Mouse (Mus musculus): ENCODE measurements around the gene Mcm2.

Gene Mcm2

DNA sequence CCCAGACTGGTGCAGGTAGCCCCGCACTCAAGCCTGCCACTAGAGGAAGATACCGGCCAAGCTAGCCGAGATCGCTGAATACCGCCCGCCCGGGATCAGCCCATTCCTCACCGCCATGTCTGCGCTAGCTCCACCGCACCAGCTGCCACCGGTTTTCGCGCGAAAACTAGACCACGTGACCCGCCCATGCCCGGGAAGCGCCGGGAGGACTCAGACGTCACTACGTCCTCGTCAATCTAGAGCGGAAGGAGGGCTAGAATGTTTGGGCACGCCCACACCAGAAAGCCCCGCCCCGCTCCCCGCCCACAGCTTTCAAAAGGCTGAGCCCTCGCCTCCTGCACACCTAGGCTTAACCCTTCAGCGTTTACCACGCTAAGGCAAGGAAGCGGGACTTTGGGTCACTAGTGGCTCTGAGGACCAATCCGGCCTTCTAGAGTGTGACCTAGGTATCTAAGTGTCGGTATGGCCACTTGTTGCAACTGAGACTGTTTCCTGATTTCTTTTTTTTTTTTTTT, at the start of gene Mcm2:
Mcm2 (minus strand) TSS at position 247 of the 515 bp plus-strand sequence.
- DNase-seq (ENCODE audit: low read depth, low spot score): peak; percentile 97

DNA sequence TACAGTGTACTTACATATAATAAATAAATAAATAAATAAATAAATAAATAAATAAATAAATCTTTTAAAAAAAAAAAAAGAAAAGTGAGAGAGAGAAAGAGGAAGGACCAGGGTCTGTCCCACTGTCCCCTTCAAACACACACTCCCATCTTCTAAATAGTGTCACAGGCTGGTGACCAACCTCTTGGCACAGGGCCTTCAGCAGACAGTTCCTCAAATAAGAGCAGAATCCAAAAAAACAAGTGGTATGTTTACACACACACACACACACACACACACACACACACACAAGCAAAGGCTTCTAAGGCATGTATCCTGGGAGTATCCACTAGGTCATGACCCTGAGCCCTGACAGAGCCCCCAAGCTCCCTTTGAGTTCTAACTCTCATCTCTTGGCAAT, 49.2 kb upstream of the Mcm2 start:
- DNase-seq (ENCODE audit: low read depth, low spot score): no peak

DNA sequence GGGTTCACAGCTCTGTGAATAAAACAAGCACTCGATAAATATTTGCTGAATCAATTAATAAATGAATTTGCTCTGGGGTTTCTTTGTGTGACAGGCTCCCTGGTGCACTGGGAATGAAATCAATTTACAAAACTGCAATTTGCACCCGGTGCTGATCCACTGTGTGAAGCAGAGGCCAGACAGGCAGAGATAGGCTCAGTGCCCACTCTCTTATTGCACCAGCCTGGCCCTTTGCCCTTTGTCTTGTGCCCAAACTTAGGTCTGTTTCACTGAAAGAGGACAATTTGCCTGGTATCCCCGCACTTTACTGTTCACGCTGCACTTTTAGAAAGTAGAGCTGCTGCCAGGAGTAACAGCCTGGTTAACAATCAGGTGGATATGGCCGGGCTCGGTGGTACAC, 47.9 kb upstream of the Mcm2 start:
- DNase-seq (ENCODE audit: low read depth, low spot score): no peak

DNA sequence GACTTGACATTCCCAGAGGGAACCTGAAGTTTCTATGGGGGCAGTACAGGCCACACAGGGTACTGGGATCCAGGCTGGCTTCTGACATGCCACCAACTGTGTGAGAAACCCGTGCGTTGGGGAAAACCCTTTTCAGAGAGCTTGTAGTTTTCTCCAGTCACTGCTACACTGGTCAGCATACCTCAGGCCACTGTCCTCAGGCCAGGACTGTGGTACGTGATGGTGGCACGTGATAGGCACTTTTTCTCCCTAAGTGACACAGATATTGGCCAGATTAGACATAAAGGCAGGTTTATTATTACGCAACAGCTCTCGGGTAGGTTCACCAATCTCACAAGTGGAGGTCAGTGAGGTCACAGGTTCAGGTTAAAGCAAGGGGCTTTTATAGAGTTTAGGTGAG, 45.1 kb upstream of the Mcm2 start:
- DNase-seq (ENCODE audit: low read depth, low spot score): no peak

DNA sequence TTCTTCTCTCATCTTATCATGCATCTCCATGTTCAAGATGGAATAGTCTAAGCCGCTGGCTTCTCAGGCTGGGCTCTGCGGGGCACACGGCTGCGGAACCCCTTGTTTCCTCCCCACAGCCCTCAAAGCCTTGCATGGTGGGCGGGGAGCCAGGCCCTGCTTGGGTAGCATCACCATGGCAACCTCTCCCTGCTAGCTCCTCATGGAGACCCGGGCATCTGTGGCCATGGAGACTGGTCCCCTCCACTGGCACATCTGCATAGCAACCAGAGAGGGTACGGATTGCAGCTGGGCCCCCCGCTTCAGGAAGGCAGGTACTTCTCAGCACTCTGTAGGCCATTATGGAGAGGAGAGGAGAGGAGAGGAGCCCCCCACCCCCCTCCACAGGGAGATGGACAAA, 44.0 kb upstream of the Mcm2 start:
- no peak for DNase-seq (ENCODE audit: low read depth, low spot score)

DNA sequence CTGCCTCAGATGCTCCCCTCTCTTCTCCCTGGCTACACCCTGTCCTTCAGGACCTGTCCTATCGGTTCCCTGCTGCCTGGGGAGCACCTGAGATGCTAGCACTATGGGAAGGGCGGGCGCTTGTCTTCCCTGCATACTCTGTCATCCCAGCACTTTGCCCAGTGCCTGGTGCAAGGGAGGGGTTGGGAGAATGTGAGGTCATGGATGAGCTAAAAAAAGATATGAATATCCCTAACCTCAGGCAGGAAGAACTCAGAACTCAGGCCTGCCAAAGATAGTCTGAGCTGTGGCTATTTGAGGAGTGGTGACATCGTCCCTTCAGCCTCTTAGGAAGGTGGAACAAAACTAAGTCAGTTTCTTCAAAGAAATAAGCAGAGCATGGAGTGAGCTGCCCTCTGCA, 43.0 kb upstream of the Mcm2 start:
- no peak for DNase-seq (ENCODE audit: low read depth, low spot score)

DNA sequence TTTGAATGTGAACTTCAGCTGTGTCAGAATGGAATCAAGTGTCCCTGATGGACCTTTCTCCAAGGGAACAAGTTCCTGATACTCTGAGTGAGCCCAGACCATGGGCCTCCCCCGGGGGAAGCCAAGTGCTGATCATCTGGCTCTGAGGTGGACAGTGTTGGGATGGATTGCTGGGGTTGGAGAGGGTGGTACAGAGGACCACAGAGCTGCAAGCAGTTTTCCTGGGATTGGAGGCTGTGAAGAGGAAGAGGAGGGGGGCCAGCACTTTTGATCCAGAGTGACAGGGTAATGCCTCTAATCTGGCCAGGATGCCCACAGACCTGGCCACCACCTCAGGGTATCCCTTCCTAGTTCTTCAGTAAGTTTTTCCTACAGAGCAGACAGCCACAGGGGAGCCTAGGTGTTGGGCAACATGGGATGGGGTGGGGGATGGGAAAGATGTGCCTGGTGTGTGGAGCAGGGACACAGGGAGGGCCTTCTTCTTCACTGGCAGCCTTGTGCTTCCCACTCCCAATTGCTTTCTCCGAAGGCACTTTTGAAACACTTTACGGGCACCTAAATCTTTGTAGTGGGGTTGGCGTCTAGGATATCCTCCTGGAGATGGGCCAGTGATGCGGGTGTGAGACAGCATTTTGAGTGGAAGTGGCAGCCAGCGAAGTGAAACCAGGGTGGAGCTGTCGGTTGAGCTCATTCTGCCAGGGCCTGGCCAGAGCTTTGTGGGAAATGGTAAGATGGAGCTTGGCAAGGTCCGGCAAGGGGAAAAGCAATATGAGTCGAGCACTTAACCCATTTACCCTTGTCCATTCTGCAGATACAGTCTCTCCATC, 41.7 kb upstream of the Mcm2 start:
- no peak for DNase-seq (ENCODE audit: low read depth, low spot score)

DNA sequence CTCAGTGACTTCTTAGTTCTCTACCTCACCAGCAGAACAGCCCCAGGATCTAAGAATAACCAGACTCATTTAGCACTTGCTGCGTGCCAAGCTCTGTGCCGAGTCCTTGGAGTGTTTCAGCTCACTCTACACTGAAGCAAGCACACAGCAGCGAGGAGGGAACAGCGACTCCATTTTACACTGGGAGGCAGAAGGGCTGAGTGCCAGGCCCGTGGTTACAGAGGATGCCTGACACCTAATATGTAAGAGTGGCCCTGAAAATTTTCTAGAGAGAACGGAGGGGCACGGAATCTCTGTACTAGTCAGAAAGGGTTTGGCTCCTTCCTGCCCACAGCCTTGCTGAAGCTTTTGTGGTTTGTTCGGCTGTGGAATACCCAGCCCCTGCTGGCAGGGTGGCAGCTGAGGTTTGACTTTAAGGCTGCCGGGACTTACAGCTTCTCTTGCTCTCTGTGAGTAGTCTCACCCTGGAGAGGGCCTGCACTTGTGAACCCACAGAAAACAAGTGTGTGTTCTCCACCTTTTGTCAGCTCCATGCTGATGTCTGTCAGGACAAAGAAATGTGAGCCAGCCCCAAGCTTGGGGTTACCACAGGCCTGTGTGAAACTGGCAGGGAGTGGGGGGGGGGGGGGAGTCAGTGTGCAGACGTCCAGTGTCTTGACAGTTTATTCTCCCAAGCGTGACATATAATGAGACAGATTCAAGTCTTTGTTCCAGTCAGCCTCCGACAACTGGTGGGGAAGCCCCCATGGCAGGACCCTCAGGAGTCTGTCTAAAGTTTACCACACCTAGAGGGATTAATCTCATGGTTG, 40.9 kb upstream of the Mcm2 start:
- peak; percentile 55 for DNase-seq (ENCODE audit: low read depth, low spot score)

DNA sequence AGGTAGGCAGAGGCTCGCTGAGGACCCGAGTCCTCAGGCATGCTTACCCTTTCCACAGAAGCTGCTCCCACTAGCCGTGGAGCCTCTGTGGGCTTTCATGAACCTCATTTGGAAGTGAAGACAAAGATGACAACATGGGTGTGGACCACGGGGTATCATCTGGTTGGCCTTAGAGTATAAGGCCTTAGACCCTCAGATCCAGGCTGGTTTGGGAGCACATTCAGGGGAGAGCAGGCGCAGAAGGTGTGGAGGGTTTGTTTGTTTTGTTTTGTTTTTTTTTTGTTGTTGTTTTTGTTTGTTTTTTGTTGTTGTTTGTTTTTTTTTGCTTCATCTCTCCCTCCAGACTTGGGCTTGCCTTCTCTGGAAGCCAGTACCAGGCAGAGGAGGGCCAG, 40.1 kb upstream of the Mcm2 start:
- no peak for DNase-seq (ENCODE audit: low read depth, low spot score)

DNA sequence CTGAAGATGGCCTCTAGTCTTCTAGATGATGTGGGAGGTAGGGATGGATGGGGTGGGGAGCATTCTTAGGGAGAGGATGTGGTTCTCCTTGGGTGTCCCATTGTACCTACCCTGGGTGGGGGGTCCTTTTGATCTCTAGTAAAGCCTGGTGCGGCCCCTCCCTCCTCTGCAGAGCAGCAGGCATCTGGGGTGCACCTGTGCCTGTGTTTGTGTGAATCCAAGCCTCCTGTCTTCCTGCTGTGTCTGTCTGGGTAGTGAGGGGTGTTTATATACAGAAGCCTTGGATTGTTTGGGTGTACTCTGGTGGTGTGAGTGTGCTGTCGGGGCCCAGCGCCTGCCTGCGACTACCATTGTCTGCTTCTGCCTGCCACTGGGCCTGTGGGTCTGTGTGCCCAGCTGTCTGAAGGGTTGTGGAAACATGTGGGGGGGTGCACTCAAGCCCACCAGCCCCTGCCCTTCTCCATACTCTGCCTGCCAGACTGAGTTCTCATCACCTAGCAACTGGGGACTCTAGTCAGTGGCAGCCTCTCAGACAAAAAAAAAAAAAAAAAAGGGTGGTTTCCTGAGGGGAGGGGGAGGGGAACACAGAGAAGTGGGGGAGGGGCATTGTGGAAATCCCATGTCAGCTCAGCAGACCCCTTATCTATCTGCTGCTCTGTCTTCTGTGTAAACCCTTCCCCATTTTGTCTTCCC, 39.5 kb upstream of the Mcm2 start:
- DNase-seq (ENCODE audit: low read depth, low spot score): no peak

DNA sequence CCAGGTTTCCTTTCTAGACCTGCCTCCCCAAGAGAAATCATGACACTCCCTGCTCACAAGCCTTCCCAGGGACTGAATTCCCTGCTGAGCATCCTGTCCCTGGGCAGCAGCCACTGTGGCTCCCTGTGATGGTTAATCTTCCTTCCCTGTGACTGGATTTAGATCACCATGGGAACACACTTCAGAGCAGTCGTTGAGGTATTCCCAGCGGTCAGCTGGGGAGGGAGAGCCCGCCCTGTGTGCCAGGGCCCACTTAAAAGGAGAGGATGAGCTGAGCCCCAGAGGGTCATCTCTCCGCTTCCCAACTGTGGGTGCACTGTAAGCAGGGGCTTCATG, 38.6 kb upstream of the Mcm2 start:
- DNase-seq (ENCODE audit: low read depth, low spot score): no peak

DNA sequence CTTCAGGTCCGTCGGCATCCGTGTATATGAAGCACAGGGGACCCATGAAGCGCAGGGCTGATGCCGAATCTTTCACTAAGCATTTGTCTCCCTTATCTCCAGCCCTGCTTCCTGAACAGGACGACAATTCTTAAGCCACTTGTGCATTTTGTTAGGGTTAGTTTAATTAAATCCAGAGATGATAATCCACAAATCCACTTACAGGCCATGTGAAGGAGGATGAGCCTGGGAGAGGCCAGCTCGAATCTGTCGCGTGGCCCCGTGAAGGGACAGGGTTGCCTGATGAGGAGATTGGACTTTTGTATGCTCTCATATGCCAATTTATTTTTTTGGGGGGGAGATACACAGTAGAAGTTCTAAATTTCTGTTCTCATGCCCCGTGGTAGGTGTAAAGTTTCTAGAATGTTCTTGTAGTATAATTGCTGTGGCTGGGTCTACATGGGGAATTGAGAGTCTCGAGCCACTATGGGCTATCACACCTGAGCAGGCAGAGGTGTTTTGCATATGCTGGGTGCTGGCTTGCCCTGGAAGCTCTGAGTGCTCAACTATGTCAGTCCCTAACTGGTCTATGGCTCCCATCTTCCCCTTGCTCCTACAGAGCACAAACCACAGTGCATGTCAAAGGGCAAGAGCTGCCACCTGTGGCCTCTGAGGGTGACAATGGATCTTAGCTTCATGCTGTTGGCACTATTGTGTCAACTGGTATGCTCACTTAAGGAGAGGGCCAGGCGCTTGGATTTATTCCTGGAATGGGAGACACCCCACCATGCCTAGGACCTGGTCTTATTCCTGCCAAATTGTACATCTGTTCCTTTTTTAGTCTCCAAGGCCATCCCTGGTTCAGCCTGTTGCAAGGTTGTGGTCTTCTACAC, 38.0 kb upstream of the Mcm2 start:
- no peak for DNase-seq (ENCODE audit: low read depth, low spot score)

DNA sequence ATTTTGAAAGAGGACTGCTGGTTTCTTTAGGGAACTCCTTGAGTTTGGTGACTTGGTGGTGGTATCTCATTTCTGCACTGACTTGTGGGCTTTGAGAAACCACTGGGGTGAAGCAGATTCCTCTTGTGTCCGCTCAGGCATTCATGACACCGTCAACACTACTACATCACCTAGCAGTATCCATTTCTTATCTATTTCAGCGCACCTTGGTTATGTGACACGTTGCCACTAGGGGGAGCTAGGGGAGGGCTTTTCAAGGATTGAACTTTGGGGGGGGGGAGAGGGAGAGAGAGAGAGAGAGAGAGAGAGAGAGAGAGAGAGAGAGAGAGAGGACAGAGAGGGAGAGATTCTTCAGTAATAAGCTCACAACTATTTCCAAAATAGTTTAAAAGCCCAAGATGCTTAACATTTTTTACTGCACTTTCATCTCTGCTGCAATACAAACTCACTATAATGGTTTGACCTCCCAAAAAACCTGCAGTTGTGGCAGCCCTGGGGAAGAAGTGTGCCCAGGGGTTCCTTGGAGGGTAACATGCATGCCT, 37.2 kb upstream of the Mcm2 start:
- DNase-seq (ENCODE audit: low read depth, low spot score): peak; percentile 51

DNA sequence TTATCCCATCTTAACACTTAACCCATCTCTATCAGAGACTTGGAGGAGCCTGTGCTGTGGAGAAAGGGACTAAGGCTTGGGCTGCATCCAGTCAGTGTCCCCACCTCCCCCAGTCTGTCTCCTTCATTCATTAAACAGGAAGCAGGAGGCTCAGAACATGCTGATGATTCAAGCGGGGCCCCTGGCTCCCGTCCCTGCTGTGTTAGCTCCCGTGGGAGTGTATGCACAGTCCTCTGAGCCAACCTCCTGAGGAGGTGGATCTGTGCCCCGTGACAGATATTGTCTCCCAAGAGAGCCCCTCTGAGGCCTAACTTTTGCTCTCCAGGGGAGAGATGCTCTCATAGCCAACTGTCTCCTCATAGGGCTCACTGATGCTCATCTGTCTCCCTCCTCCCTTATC, 36.2 kb upstream of the Mcm2 start:
- no peak for DNase-seq (ENCODE audit: low read depth, low spot score)

DNA sequence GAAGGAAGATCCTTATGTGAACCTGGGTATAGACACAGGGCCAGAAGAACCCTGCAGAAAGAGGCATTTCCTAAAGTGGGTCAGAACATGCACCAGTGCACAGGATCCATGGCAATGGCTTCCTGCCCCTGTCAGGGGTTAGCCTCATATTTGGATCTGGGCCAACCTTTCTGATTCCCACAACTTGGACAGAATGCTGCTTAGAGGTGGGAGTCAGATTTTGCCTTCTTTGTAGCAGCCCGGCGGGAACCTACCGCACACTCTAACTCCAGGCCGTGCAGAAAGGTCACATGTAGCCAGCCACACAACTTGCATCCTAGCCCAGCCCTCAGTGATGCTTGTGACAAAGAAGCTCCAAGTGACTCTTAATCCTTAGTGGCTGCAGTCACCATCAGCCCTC, 35.6 kb upstream of the Mcm2 start:
- DNase-seq (ENCODE audit: low read depth, low spot score): no peak

DNA sequence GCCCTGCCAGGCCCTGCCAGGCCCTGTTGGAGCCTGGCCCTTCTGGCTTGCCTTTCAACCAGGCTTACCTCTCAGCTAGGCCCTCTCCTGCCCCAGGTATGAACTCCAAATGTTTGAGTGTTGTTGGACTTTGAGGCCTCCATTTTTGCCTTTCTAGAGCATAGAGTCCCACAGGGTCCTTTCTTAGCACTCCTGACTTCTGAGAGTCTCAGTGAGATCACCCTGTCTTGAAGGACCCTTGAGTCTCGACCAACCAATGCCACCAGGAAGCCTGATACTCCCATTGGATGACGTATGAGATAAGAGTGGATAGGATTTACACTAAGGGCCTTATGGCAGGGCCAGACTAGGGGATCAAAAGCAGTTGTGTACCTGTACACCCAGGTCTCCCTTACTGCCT, 32.9 kb upstream of the Mcm2 start:
- no peak for DNase-seq (ENCODE audit: low read depth, low spot score)

DNA sequence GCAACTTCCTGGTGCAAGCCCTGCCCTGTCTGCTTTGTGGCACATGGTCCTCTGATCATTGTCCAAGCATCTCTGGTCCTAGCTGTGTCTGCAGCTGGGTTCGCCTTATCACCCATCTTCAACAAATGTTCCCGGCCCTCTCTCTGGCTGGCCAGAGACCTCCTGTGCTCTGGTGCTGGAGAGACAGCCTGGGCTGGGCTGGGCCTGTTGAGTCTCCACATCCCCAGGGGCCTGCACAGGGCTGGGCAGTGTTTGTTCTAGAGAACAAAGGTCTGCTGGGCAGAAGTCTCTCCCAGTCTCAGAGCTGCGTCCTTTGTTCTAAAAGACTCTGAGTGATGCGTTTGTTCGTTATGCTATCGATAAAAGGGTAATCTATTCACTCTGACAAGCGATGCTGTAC, 31.5 kb upstream of the Mcm2 start:
- no peak for DNase-seq (ENCODE audit: low read depth, low spot score)

DNA sequence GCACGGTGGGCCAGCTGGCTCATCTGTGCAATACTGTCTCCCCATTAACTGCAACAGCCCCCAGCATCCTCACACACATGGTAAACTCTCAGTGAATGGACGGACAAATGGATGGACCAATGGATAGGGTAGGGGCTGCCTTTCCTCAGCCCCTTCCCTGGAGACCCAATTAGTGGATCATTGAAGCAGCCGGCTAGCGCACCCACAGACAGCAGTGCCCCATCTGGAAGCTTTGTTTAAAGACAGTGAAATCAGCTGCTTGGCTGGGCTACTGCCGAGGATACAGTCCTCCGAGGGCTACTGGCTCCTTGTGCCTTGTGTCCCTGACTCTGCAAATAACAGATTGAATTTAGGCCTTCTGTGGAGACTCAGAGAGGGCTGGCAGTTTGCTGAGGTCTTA, 30.9 kb upstream of the Mcm2 start:
- no peak for DNase-seq (ENCODE audit: low read depth, low spot score)

DNA sequence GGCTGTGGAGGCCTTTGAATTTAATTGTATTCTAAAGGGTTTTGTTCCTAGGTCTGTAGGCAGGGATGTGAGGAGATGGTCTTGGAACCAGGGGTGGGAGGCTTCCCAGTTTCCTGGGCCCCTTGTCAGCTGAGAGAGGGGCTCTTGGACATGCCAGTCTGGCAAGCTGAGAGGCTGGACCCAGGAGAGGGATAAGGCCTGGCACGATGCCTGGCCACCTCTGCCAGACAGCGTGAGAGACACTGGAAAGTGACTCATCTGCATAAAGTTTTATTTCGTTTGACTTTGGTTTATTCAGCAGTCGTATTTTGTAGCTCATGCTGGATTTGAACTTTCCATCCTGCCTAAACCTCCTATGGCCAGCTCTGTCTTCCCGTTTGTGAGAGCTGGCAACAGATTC, 30.0 kb upstream of the Mcm2 start:
- no peak for DNase-seq (ENCODE audit: low read depth, low spot score)

DNA sequence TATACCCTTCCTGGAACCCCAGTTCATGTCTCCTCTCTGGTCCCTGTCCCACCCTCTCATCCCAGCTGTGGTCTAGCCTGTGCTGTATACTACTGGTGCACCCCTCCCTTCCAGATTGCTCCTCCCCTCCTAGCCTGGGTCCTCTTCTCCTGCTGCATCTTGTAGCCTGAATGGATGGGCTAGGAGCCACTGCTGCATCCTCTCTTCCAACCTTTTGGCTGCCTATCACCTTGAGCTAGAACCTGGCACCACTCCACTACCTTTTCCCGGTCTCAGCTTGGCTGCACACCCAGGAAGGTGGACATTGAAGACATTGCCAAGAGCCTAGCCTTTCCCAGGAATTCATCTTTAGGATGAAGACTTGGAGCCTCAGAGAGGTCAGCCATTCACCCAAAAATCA, 29.4 kb upstream of the Mcm2 start:
- no peak for DNase-seq (ENCODE audit: low read depth, low spot score)

DNA sequence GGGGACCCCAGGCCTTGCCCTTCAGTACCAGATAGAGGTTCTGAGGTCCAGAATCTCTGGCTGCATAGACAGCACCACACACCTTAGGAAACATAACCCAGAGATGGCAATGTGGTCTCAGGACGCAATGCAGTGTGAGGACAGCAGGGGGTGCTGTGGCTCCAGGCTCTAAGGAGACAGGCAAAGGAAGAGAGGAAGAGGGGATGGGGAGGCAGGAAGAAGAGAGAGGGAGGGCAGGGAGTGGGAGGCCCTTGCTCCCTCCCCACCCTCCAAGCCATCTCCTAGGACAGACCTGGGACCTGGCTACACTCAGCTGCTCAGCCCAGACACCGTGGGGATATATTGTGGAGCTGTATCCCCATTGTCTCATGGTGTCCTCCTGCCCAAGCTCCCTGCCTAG, 29.0 kb upstream of the Mcm2 start:
- peak; percentile 55 for DNase-seq (ENCODE audit: low read depth, low spot score)

Data from CD4-positive helper T cell, adult 2 months (primary cell).